Mouse (Mus musculus): Measurements from ENCODE around the gene Dlgap1. TPM values are rescaled to one million over a fixed set of nuclear protein-coding genes. Genes with fewer than 3 reads are reported as not detected.

The Dlgap1 gene
- polyA plus RNA-seq, 1 experiment: not detected

DNA sequence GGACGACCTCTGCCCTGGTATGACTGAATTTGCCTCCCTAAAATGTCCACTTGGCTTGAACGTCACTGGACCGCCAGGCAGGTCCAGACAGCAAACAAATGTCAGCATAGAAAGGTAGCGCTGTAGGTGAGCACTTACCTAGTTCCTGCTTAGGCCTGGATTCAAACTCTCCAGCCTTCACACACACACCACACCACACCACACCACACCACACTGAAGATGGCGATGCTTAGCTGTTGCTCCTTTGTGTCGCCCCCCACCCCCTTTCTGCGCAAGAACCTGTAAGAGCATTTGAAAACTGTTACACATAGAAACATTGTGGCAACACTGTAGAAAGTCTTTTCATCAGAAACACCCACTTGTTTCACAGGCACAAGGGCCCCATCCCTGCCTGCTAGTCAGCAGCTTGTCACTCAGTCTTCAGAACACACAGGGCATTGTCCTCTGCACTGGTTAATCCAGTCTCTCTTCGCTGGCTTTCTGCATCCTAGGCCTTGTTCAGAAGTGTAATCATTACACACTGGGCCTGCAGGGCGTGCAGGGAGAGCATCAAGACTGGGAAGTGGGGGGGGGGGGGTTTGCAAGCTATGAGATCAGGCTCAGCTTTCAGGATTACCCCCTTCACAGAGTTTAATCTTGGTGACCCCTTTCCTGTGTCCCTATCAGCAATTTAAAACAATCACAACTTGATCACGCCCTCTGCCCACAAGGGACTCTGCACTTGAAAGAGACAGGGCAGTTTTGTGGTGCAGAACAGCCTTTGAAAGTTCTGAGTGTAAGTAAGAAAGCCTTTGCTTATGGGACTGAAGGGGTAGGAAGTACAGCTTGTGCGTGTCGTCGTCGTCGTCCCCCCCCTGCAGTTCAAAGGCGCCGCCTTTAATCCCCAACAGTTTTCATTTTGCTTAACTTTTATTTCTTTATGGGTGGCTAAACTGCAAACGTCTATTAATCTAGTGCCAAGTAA, 812.1 kb downstream of the Dlgap1 start:
- TF ChIP-seq GATA1 (IDR thresholded peaks at IDR 0.05; ENCODE audit: low read length): no peak

- TF ChIP-seq GATA1 (IDR thresholded peaks at IDR 0.05; ENCODE audit: low read length): no peak
Measured at GRCm38 (mm10) chr17:70783273-70783672, 814.4 kb downstream of the Dlgap1 start.

GRCm38 (mm10) chr17:70787366-70787765, 818.5 kb downstream of the Dlgap1 start:
- no peak for TF ChIP-seq GATA1 (IDR thresholded peaks at IDR 0.05; ENCODE audit: low read length)

- TF ChIP-seq GATA1 (IDR thresholded peaks at IDR 0.05; ENCODE audit: low read length): no peak
Measured at GRCm38 (mm10) chr17:70790801-70791200, 821.9 kb downstream of the Dlgap1 start.

DNA sequence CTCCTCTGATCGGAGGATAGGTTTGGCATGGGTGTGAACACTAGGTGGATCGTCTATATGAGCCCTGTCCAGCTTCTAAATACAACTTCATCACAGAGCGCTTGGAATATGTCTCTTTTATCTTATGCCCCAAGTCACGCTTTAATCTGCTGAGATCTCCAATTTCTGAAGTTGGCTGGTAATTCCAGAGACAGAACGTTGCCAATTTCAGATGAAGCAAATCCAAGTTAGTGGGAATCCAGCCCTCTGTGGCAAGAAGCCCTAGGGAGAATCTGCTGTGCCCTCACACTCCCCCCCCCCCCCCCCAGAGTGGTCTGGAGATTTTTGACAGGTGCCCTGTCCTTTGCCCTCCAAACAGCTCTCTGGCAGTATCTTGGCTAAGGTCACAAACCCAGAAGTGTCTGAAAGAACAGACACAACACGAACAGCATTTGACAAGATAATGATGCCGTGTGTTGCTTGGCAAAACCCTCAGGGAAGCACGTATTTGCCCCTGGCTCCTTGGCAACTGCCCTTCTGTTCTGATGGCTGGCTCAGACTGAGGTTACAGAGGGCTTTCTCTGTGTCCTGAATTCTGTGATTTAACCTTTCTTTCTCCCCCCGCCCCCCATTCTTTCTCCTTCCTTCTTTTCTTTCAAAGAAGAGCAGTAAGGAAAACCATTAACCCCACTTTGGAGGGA, 822.9 kb downstream of the Dlgap1 start:
- TF ChIP-seq GATA1 (IDR thresholded peaks at IDR 0.05; ENCODE audit: low read length): no peak

DNA sequence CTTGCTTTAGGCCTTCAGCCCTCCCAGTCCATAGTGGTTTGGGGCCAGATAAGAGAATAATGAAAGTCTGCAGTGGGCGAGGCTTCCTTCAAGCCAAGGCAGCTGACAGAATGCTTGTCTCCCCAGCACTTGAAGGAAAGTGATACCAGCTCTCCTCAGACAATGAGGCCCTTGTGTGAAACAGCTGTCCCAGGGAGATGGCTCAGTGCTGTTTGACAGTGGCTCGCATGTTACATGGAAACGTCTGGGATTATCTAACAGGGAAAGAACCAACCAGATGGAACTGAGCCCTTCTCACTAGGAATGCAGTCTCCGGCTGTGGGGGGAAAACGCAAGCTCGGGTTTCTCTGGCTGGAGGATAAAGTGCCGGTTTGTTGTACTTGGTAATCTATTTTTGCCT, 825.4 kb downstream of the Dlgap1 start:
- no peak for TF ChIP-seq GATA1 (IDR thresholded peaks at IDR 0.05; ENCODE audit: low read length)

DNA sequence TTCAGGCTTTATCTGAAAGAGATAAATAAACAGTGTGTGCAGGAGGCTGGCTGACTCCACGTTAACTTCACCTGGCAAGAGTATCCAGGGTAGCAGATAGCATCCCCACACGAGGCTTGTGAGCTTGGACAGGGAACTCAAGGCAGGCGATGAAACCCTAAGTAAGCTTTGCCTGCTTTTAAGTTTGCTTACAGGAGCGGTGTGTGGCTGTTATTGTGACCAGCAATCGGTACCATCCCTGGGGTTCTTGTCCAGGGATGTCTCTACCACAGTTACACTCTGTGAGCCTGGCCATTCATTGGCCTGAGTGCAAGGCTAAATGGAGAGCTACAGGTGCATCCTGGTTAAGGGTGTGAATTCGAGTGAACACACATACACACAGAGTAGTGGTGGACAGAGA, 825.8 kb downstream of the Dlgap1 start:
- no peak for TF ChIP-seq GATA1 (IDR thresholded peaks at IDR 0.05; ENCODE audit: low read length)

GRCm38 (mm10) chr17:70795196-70795595, 826.3 kb downstream of the Dlgap1 start:
- no peak for TF ChIP-seq GATA1 (IDR thresholded peaks at IDR 0.05; ENCODE audit: low read length)

DNA sequence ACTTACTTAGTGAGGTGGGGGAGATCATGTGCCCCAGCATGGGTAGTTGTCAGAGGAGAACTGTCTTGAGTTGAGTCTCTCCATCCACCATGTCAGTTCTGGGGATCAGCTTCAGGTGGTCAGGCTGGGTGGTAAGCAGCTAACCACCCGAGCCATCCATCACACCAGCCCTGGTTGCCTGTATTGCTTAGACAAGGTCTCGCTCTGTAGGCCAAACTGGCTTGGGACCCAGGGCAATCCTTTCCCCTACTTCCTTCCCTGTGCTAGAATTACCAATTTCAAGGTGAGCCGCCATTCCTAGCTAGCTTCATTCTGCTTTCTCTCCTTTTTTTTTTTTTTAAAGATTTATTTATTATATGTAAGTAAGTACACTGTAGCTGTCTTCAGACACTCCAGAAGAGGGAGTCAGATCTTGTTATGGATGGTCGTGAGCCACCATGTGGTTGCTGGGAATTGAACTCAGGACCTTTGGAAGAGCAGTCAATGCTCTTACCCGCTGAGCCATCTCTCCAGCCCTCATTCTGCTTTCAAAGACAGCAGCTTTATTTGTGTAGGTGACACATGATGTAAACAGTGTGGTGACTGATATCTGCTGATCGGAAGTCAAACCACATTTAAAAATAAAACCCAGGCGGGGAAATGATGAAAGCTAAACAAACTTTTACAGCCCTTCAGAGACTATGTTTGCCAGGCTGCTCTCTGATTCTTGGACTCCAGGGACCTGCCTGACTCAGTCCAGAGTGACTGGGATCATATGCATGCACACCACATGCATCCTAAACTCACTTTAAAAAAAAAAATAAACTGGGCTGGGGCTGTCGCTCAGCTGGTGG, 828.3 kb downstream of the Dlgap1 start:
- TF ChIP-seq GATA1 (IDR thresholded peaks at IDR 0.05; ENCODE audit: low read length): no peak

GRCm38 (mm10) chr17:70797773-70798045, 828.8 kb downstream of the Dlgap1 start:
- no peak for TF ChIP-seq GATA1 (IDR thresholded peaks at IDR 0.05; ENCODE audit: low read length)

DNA sequence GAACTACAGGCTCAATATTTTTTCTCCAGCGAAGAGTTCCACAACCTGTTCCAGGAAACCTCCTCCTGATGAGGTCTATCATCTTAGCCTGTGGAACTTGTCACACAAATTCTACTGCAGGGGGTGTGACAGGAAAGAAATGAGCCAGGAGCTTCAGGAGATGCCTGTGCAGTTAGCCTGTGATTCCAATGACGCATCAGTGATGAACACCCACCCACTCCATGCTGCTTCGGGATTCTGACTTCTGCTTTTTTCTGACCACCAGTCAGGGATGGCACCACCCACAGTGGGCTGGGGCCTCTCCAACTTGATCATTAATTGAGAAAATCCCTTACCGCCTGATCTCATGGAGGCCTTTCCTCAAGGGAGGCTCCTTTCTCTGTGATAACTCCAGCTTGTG, 830.4 kb downstream of the Dlgap1 start:
- TF ChIP-seq GATA1 (IDR thresholded peaks at IDR 0.05; ENCODE audit: low read length): no peak

- no peak for TF ChIP-seq GATA1 (IDR thresholded peaks at IDR 0.05; ENCODE audit: low read length)
Measured at GRCm38 (mm10) chr17:70802022-70802421, 833.1 kb downstream of the Dlgap1 start.

DNA sequence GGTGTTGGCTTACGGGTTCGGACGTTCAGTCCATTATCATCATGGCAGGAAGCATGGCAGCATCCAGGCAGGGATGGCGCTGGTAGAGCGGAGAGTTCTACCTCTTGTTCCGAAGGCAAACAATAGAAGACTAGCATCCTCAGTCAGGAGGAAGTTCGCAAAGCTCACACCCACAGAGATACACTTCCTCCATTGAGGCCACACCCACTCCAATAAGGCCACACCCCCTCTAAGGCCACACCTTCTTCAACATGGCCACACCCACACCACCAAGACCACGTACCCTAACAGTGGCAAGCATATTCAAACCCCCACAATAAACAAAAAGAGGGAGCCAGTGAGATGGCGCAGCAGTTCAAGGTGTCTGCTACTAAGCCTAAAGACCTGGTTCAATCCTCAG, 837.0 kb downstream of the Dlgap1 start:
- TF ChIP-seq GATA1 (IDR thresholded peaks at IDR 0.05; ENCODE audit: low read length): no peak

GRCm38 (mm10) chr17:70806600-70806999, 837.7 kb downstream of the Dlgap1 start:
- TF ChIP-seq GATA1 (IDR thresholded peaks at IDR 0.05; ENCODE audit: low read length): no peak

- no peak for TF ChIP-seq GATA1 (IDR thresholded peaks at IDR 0.05; ENCODE audit: low read length)
Measured at GRCm38 (mm10) chr17:70807885-70808284, 839.0 kb downstream of the Dlgap1 start.

DNA sequence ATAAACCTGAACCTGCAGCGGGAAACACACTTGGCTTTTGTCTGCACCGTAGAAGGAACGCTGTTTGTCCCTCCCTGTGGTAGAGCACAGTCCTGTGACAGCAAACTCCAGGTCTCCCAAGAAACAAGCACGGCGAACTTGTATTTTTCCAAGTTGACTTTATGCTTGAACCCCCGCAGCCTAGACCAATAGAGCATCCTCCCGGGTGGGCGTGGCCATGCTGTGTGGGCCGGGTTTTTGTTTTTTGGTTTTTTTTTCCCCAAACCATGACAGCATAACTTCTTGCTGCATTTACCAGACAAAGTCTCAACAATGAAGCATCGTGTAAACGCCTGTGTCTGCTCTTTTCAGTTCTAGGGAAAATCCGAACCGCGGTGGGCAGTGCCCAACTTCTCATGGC, 840.0 kb downstream of the Dlgap1 start:
- TF ChIP-seq GATA1 (IDR thresholded peaks at IDR 0.05; ENCODE audit: low read length): no peak

All from G1E-ER4 (cell line).